10 mouse cellular contexts compared by ENCODE assay signal in the genomic region with DNA sequence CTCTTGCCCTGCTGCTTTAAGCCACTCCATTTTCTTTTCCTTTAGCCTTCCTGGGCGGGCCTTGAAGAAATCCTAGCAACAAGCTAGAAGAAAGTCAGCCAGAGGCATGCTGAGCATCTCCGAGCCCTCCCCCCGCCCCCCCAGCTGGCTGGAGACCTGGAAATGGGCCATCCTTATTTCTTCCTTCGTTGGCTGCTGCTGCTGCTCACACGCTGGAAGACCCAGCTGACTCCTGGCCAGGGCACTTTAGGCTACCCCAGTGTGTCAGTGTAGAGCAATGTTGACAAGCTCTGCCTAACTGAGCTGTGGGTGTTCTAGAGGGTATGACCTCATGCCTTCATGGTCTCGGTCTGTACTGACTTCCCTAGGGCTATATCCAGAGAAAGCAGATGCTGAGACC. TPM values are rescaled to one million over a fixed set of nuclear protein-coding genes. Genes with fewer than 3 reads are reported as not detected.
DNase-seq lines count a peak whose midpoint lies in the region; ATAC-seq and TF ChIP-seq lines count a peak whose summit lies in the region.
"Had no signal": no experiment of that assay in that cellular context is flagged by ENCODE, and none has a peak within 500 bp of the region (broad histone marks: within the 10 kb centered on the region; RNA-seq: fewer than 3 reads in every experiment).

No protein-coding gene starts in this region.

- H3K27ac ChIP-seq in layer of hippocampus, adult 2 months, result peak overlapping the region; percentile 2; the same call in 1 of the 2 replicates
- peak overlapping the region; percentile 16 to 46; a peak in 3 of 4 replicates for H3K27ac ChIP-seq in heart, embryonic 14.5 days (replicated peaks in 1 of 2; ENCODE audit: control insufficient read depth in 1 of 2, insufficient read depth in 1 of 2, low read depth in 2 of 2, low read length in 2 of 2)
- H3K27ac ChIP-seq: midbrain, embryonic 13.5 days had no signal

- H3K4me1 ChIP-seq in heart, embryonic 14.5 days (ENCODE audit: control insufficient read depth in 2 of 2, insufficient read depth in 2 of 2, low read length in 2 of 2), result peaks cover 15% of the 10 kb centered on the region in 2 experiments
- H3K4me1 ChIP-seq: midbrain, embryonic 13.5 days had no signal

- TF ChIP-seq CTCF in layer of hippocampus, adult 2 months (conservative IDR thresholded peaks at IDR 0.05), result no peak

- 39% methylated on average over 6 of the region's 6 CpGs for WGBS in heart, embryonic 14.5 days

- ATAC-seq in heart, embryonic 14.5 days (ENCODE audit: insufficient number of reproducible peaks, insufficient read depth, low FRiP score, low read depth), result 0 out of 2 replicates have a peak, but pooled peaks have one; percentile 66
- ATAC-seq in megakaryocyte-erythroid progenitor cell, adult 5-6 weeks (replicated peaks; ENCODE audit: low FRiP score, low TSS enrichment, poor library complexity, severe bottlenecking), result no peak
- ATAC-seq in CD4-positive, CD25-positive, alpha-beta regulatory T cell, adult 4 months, result no peak
- ATAC-seq: midbrain, embryonic 13.5 days had no signal

- H3K9me3 ChIP-seq in heart, embryonic 14.5 days (ENCODE audit: control insufficient read depth, low read length), result no peaks in the 10 kb centered on the region
- H3K9me3 ChIP-seq: midbrain, embryonic 13.5 days had no signal

- H3K27me3 ChIP-seq in heart, embryonic 14.5 days (ENCODE audit: control insufficient read depth, insufficient read depth, low read length), result no peaks in the 10 kb centered on the region
- H3K27me3 ChIP-seq: midbrain, embryonic 13.5 days had no signal

- H3K9ac ChIP-seq in heart, embryonic 14.5 days (ENCODE audit: low read length), result no peak overlapping the region
- H3K9ac ChIP-seq: midbrain, embryonic 13.5 days had no signal

- no peak overlapping the region for H3K4me3 ChIP-seq in layer of hippocampus, adult 2 months
- no peak overlapping the region for H3K4me3 ChIP-seq in heart, embryonic 14.5 days (ENCODE audit: control insufficient read depth in 1 of 2, insufficient read depth in 1 of 2, low read depth in 1 of 2, low read length in 2 of 2)
- H3K4me3 ChIP-seq: midbrain, embryonic 13.5 days had no signal

- H3K36me3 ChIP-seq in heart, embryonic 14.5 days (ENCODE audit: control insufficient read depth, insufficient read depth, low read length), result peaks cover 35% of the 10 kb centered on the region
- H3K36me3 ChIP-seq: midbrain, embryonic 13.5 days had no signal

- DNase-seq in layer of hippocampus, adult 2 months (ENCODE audit: low spot score in 2 of 2), result peak in 1 of 2 experiments; percentile 8
- DNase-seq in layer of hippocampus, adult 11-12 months (ENCODE audit: low spot score), result no peak
- peak; percentile 18 for DNase-seq in fibroblast of lung, adult 2 months (ENCODE audit: low read depth)
- DNase-seq in lung, postnatal 25 days (ENCODE audit: low spot score), result peak; percentile 51
- no peak for DNase-seq in thymus, postnatal 36 days
- DNase-seq: cerebellum, postnatal 25 days had no signal

- no peak overlapping the region for H3K4me2 ChIP-seq in heart, embryonic 14.5 days (ENCODE audit: low read length)
- H3K4me2 ChIP-seq: midbrain, embryonic 13.5 days had no signal

RNA-seq across cellular contexts. Expression of gene A730049H05Rik, which starts 13.1 kb away (rescaled TPM):
- total RNA-seq in layer of hippocampus, adult 2 months (2021), result under 1 TPM; 0.15 to 0.27 TPM
- 2.7 and 3.6 TPM in 2 replicates for polyA plus RNA-seq in heart, embryonic 14.5 days (2014; fragmentation: Nextera tagmentation; extraction: Ambion mirVana)
- not detected in 2 replicates for total RNA-seq in megakaryocyte-erythroid progenitor cell, adult 5-6 weeks (2014; fragmentation: Nextera tagmentation)
- not detected in 2 replicates for total RNA-seq in megakaryocyte-erythroid progenitor cell, adult 5-6 weeks (2017)
- not detected for polyA plus RNA-seq in CD4-positive, CD25-positive, alpha-beta regulatory T cell, adult 4 months (2017; shearing (Covaris generic))

Comparison
In these comparisons a context has a peak if more than half of its experiments do, and no peak if none do; other contexts are left out.
1. DNase-seq: peak in fibroblast of lung, adult 2 months (single experiment) and lung, postnatal 25 days (single experiment); none in layer of hippocampus, adult 11-12 months (single experiment) and thymus, postnatal 36 days (0 of 2).